Mouse (Mus musculus): ENCODE data around the gene Dpp6. TPM values are rescaled to one million over a fixed set of nuclear protein-coding genes. Genes with fewer than 3 reads are reported as not detected.

The Dpp6 gene
- polyA plus RNA-seq, 1 experiment from 2014 or later: 0.17 TPM

GRCm38 (mm10) chr5:27063871-27064270, 246.9 kb downstream of the Dpp6 start:
- ATAC-seq (ENCODE audit: low read depth): no peak
- H3K9ac ChIP-seq (ENCODE audit: low read depth, low read length): no peak overlapping the region
- no peaks in the 10 kb centered on the region for H3K4me1 ChIP-seq (ENCODE audit: control insufficient read depth, low read depth, low read length)
- no peak overlapping the region for H3K4me2 ChIP-seq (ENCODE audit: low read depth, low read length)
- no peaks in the 10 kb centered on the region for H3K36me3 ChIP-seq (ENCODE audit: control insufficient read depth, insufficient read depth)
- 38% methylated on average over 1 of the region's 1 CpGs for WGBS (ENCODE audit: insufficient replicate concordance)
- no peak overlapping the region for H3K27ac ChIP-seq (ENCODE audit: low read length)
- H3K9me3 ChIP-seq (replicated peaks; ENCODE audit: control insufficient read depth, low read length): no peaks in the 10 kb centered on the region
- no peaks in the 10 kb centered on the region for H3K27me3 ChIP-seq (ENCODE audit: control insufficient read depth, insufficient read depth, low read depth, low read length)
- no peak overlapping the region for H3K4me3 ChIP-seq (ENCODE audit: low read depth, low read length)

- no peak overlapping the region for H3K27ac ChIP-seq (ENCODE audit: low read length)
- no peaks in the 10 kb centered on the region for H3K4me1 ChIP-seq (ENCODE audit: control insufficient read depth, low read depth, low read length)
- no peaks in the 10 kb centered on the region for H3K27me3 ChIP-seq (ENCODE audit: control insufficient read depth, insufficient read depth, low read depth, low read length)
- H3K4me3 ChIP-seq (ENCODE audit: low read depth, low read length): no peak overlapping the region
- no peaks in the 10 kb centered on the region for H3K9me3 ChIP-seq (replicated peaks; ENCODE audit: control insufficient read depth, low read length)
- no peaks in the 10 kb centered on the region for H3K36me3 ChIP-seq (ENCODE audit: control insufficient read depth, insufficient read depth)
- 48% methylated on average over 4 of the region's 4 CpGs for WGBS (ENCODE audit: insufficient replicate concordance)
- no peak for ATAC-seq (ENCODE audit: low read depth)
- no peak overlapping the region for H3K9ac ChIP-seq (ENCODE audit: low read depth, low read length)
- H3K4me2 ChIP-seq (ENCODE audit: low read depth, low read length): no peak overlapping the region
Observed at GRCm38 (mm10) chr5:27066837-27067236, 249.8 kb downstream of the Dpp6 start.

- no peaks in the 10 kb centered on the region for H3K36me3 ChIP-seq (ENCODE audit: control insufficient read depth, insufficient read depth)
- H3K9me3 ChIP-seq (replicated peaks; ENCODE audit: control insufficient read depth, low read length): no peaks in the 10 kb centered on the region
- no peak for ATAC-seq (ENCODE audit: low read depth)
- no peak overlapping the region for H3K9ac ChIP-seq (ENCODE audit: low read depth, low read length)
- H3K4me3 ChIP-seq (ENCODE audit: low read depth, low read length): no peak overlapping the region
- no peaks in the 10 kb centered on the region for H3K4me1 ChIP-seq (ENCODE audit: control insufficient read depth, low read depth, low read length)
- H3K27ac ChIP-seq (ENCODE audit: low read length): no peak overlapping the region
- H3K27me3 ChIP-seq (ENCODE audit: control insufficient read depth, insufficient read depth, low read depth, low read length): no peaks in the 10 kb centered on the region
- WGBS (ENCODE audit: insufficient replicate concordance): 19% methylated on average over 8 of the region's 8 CpGs
- H3K4me2 ChIP-seq (ENCODE audit: low read depth, low read length): no peak overlapping the region
Observed at GRCm38 (mm10) chr5:27075131-27075591, 258.2 kb downstream of the Dpp6 start.

GRCm38 (mm10) chr5:27076046-27076445, 259.0 kb downstream of the Dpp6 start:
- Histone ChIP-seq H3K9ac (ENCODE audit: low read depth, low read length) (no peak overlapping the region), H3K4me3 (ENCODE audit: low read depth, low read length) (no peak overlapping the region), H3K4me2 (ENCODE audit: low read depth, low read length) (no peak overlapping the region), H3K36me3 (ENCODE audit: control insufficient read depth, insufficient read depth) (no peaks in the 10 kb centered on the region), H3K9me3 (replicated peaks; ENCODE audit: control insufficient read depth, low read length) (no peaks in the 10 kb centered on the region), H3K27ac (ENCODE audit: low read length) (no peak overlapping the region), H3K27me3 (ENCODE audit: control insufficient read depth, insufficient read depth, low read depth, low read length) (no peaks in the 10 kb centered on the region), H3K4me1 (ENCODE audit: control insufficient read depth, low read depth, low read length) (no peaks in the 10 kb centered on the region)
- ATAC-seq (ENCODE audit: low read depth): no peak
- WGBS (ENCODE audit: insufficient replicate concordance): 26% methylated on average over 1 of the region's 1 CpGs

GRCm38 (mm10) chr5:27077821-27078220, 260.8 kb downstream of the Dpp6 start:
- no peaks in the 10 kb centered on the region for H3K36me3 ChIP-seq (ENCODE audit: control insufficient read depth, insufficient read depth)

GRCm38 (mm10) chr5:27081275-27081674, 264.3 kb downstream of the Dpp6 start:
- H3K27ac ChIP-seq (ENCODE audit: low read length): no peak overlapping the region
- H3K27me3 ChIP-seq (ENCODE audit: control insufficient read depth, insufficient read depth, low read depth, low read length): no peaks in the 10 kb centered on the region
- H3K36me3 ChIP-seq (ENCODE audit: control insufficient read depth, insufficient read depth): no peaks in the 10 kb centered on the region
- no peak for ATAC-seq (ENCODE audit: low read depth)
- H3K4me2 ChIP-seq (ENCODE audit: low read depth, low read length): no peak overlapping the region
- no peak overlapping the region for H3K9ac ChIP-seq (ENCODE audit: low read depth, low read length)
- 49% methylated on average over 1 of the region's 1 CpGs for WGBS (ENCODE audit: insufficient replicate concordance)
- no peaks in the 10 kb centered on the region for H3K9me3 ChIP-seq (replicated peaks; ENCODE audit: control insufficient read depth, low read length)
- H3K4me3 ChIP-seq (ENCODE audit: low read depth, low read length): no peak overlapping the region
- no peaks in the 10 kb centered on the region for H3K4me1 ChIP-seq (ENCODE audit: control insufficient read depth, low read depth, low read length)

More at GRCm38 (mm10) chr5:27077821-27078220, 260.8 kb downstream of the Dpp6 start:
- H3K27me3 ChIP-seq (ENCODE audit: control insufficient read depth, insufficient read depth, low read depth, low read length): no peaks in the 10 kb centered on the region
- H3K4me3 ChIP-seq (ENCODE audit: low read depth, low read length): no peak overlapping the region
- H3K4me2 ChIP-seq (ENCODE audit: low read depth, low read length): no peak overlapping the region
- no peak overlapping the region for H3K27ac ChIP-seq (ENCODE audit: low read length)
- ATAC-seq (ENCODE audit: low read depth): no peak
- 28% methylated on average over 1 of the region's 1 CpGs for WGBS (ENCODE audit: insufficient replicate concordance)
- H3K4me1 ChIP-seq (ENCODE audit: control insufficient read depth, low read depth, low read length): no peaks in the 10 kb centered on the region
- H3K9me3 ChIP-seq (replicated peaks; ENCODE audit: control insufficient read depth, low read length): no peaks in the 10 kb centered on the region
- H3K9ac ChIP-seq (ENCODE audit: low read depth, low read length): no peak overlapping the region

- no peaks in the 10 kb centered on the region for H3K36me3 ChIP-seq (ENCODE audit: control insufficient read depth, insufficient read depth)
- H3K27ac ChIP-seq (ENCODE audit: low read length): no peak overlapping the region
- no peak for ATAC-seq (ENCODE audit: low read depth)
- H3K9ac ChIP-seq (ENCODE audit: low read depth, low read length): no peak overlapping the region
- WGBS (ENCODE audit: insufficient replicate concordance): 52% methylated on average over 4 of the region's 4 CpGs
- no peak overlapping the region for H3K4me3 ChIP-seq (ENCODE audit: low read depth, low read length)
- H3K4me2 ChIP-seq (ENCODE audit: low read depth, low read length): no peak overlapping the region
- no peaks in the 10 kb centered on the region for H3K4me1 ChIP-seq (ENCODE audit: control insufficient read depth, low read depth, low read length)
- no peaks in the 10 kb centered on the region for H3K9me3 ChIP-seq (replicated peaks; ENCODE audit: control insufficient read depth, low read length)
- no peaks in the 10 kb centered on the region for H3K27me3 ChIP-seq (ENCODE audit: control insufficient read depth, insufficient read depth, low read depth, low read length)
Observed at GRCm38 (mm10) chr5:27083762-27084161, 266.8 kb downstream of the Dpp6 start.

GRCm38 (mm10) chr5:27108221-27108620, 291.2 kb downstream of the Dpp6 start:
- Histone ChIP-seq H3K4me3 (ENCODE audit: low read depth, low read length) (no peak overlapping the region), H3K9me3 (replicated peaks; ENCODE audit: control insufficient read depth, low read length) (no peaks in the 10 kb centered on the region), H3K27me3 (ENCODE audit: control insufficient read depth, insufficient read depth, low read depth, low read length) (no peaks in the 10 kb centered on the region), H3K9ac (ENCODE audit: low read depth, low read length) (no peak overlapping the region), H3K36me3 (ENCODE audit: control insufficient read depth, insufficient read depth) (no peaks in the 10 kb centered on the region), H3K4me1 (ENCODE audit: control insufficient read depth, low read depth, low read length) (no peaks in the 10 kb centered on the region), H3K27ac (ENCODE audit: low read length) (no peak overlapping the region), H3K4me2 (ENCODE audit: low read depth, low read length) (no peak overlapping the region)
- no peak for ATAC-seq (ENCODE audit: low read depth)
- WGBS (ENCODE audit: insufficient replicate concordance): 64% methylated on average over 1 of the region's 1 CpGs

GRCm38 (mm10) chr5:27122479-27122878, 305.5 kb downstream of the Dpp6 start:
- Histone ChIP-seq H3K4me3 (ENCODE audit: low read depth, low read length) (no peak overlapping the region), H3K9me3 (replicated peaks; ENCODE audit: control insufficient read depth, low read length) (no peaks in the 10 kb centered on the region), H3K27me3 (ENCODE audit: control insufficient read depth, insufficient read depth, low read depth, low read length) (no peaks in the 10 kb centered on the region), H3K4me2 (ENCODE audit: low read depth, low read length) (no peak overlapping the region), H3K27ac (ENCODE audit: low read length) (no peak overlapping the region), H3K36me3 (ENCODE audit: control insufficient read depth, insufficient read depth) (no peaks in the 10 kb centered on the region), H3K4me1 (ENCODE audit: control insufficient read depth, low read depth, low read length) (no peaks in the 10 kb centered on the region), H3K9ac (ENCODE audit: low read depth, low read length) (no peak overlapping the region)
- WGBS (ENCODE audit: insufficient replicate concordance): 28% methylated on average over 2 of the region's 2 CpGs
- no peak for ATAC-seq (ENCODE audit: low read depth)

Measured in liver, embryonic 16.5 days (tissue).